Mouse (Mus musculus) MEL (cell line): ENCODE measurements around the gene Ubxn1. TPM values are rescaled to one million over a fixed set of nuclear protein-coding genes. Genes with fewer than 3 reads are reported as not detected.

Experiments
- DNase-seq: peaks from one replicate; pipeline ENCODE4 v3.0.0; 2011; ENCODE audit warnings: low read depth, low spot score
- H3K27ac ChIP-seq: 2 replicates; pipeline ENCODE4 v1.5.1; 2012; ENCODE audit warnings: low read depth, mild to moderate bottlenecking, control low read depth, low read length, moderate library complexity; ENCODE audit not compliant: control insufficient read depth
- H3K27me3 ChIP-seq, 2 experiments: fragments of 150-350 bp in 1 of 2; sonication (generic) in 1 of 2; 2 replicates each; pipeline ENCODE4 v1.6.1; 2012; ENCODE audit warnings: low read length in 2 of 2, mild to moderate bottlenecking in 2 of 2, improper control_type of control experiment in 1 of 2, moderate library complexity in 1 of 2; ENCODE audit not compliant: insufficient read depth in 2 of 2, control insufficient read depth in 1 of 2
- H3K36me3 ChIP-seq, 2 experiments: 2 replicates each; pipeline ENCODE4 v1.6.1; 2012 to 2014; ENCODE audit warnings: low read length in 2 of 2, improper control_type of control experiment in 1 of 2, inconsistent platforms in 1 of 2, mild to moderate bottlenecking in 1 of 2; ENCODE audit not compliant: insufficient read depth in 2 of 2, control insufficient read depth in 1 of 2
- H3K4me1 ChIP-seq, 2 experiments: fragments of 150-350 bp in 1 of 2; sonication (generic) in 1 of 2; 2 replicates each; pipeline ENCODE4 v1.6.1; 2012; ENCODE audit warnings: low read length in 2 of 2, improper control_type of control experiment in 1 of 2, mild to moderate bottlenecking in 1 of 2; ENCODE audit not compliant: insufficient read depth in 2 of 2, control insufficient read depth in 1 of 2
- H3K4me3 ChIP-seq, 2 experiments: fragments of 150-350 bp in 1 of 2; sonication (generic) in 1 of 2; 2 replicates each; pipeline ENCODE4 v1.5.1; 2012; ENCODE audit warnings: low read depth in 2 of 2, low read length in 2 of 2, mild to moderate bottlenecking in 2 of 2, moderate library complexity in 2 of 2, control low read depth in 1 of 2, improper control_type of control experiment in 1 of 2; ENCODE audit not compliant: control insufficient read depth in 1 of 2, insufficient read depth in 1 of 2
- H3K79me2 ChIP-seq: 2 replicates; pipeline ENCODE4 v1.6.1; 2012; ENCODE audit warnings: mild to moderate bottlenecking, low read length, moderate library complexity; ENCODE audit not compliant: control insufficient read depth, poor library complexity, insufficient read depth
- H3K9ac ChIP-seq: 2 replicates; pipeline ENCODE4 v1.6.1; 2012; ENCODE audit warnings: low read depth, mild to moderate bottlenecking, control low read depth, low read length, moderate library complexity; ENCODE audit not compliant: control insufficient read depth, poor library complexity, severe bottlenecking
- H3K9me3 ChIP-seq: fragments of 150-350 bp; sonication (generic); replicated peaks from 2 replicates; pipeline ENCODE4 v1.6.1; 2012; ENCODE audit warnings: mild to moderate bottlenecking, low read length, improper control_type of control experiment, moderate library complexity; ENCODE audit not compliant: insufficient read depth
- BHLHE40 ChIP-seq: IDR thresholded peaks from 2 replicates; pipeline ENCODE4 v1.6.1; 2012; ENCODE audit warnings: low read depth, mild to moderate bottlenecking, inconsistent platforms, low read length, improper control_type of control experiment, borderline replicate concordance
- CHD1 ChIP-seq: IDR thresholded peaks from 2 replicates; pipeline ENCODE4 v1.6.1; 2012; ENCODE audit warnings: low read depth, mild to moderate bottlenecking, inconsistent platforms, low read length, improper control_type of control experiment
- CHD2 ChIP-seq: IDR thresholded peaks from 2 replicates; pipeline ENCODE4 v1.6.1; 2011; ENCODE audit warnings: low read length, improper control_type of control experiment
- CTCF ChIP-seq, 3 experiments: IDR thresholded peaks in 2 of 3; conservative IDR thresholded peaks in 1 of 3; 2 replicates each; pipeline ENCODE4 v1.5.1; 2011 to 2012; ENCODE audit warnings: low read length in 3 of 3, low read depth in 2 of 3, mild to moderate bottlenecking in 2 of 3, improper control_type of control experiment in 1 of 3, inconsistent platforms in 1 of 3, mixed read lengths in 1 of 3, moderate library complexity in 1 of 3; ENCODE audit not compliant: control insufficient read depth in 1 of 3, insufficient read depth in 1 of 3, poor library complexity in 1 of 3, severe bottlenecking in 1 of 3
- E2F4 ChIP-seq: IDR thresholded peaks from 2 replicates; pipeline ENCODE4 v1.6.1; 2011; ENCODE audit warnings: low read depth, low read length, improper control_type of control experiment, borderline replicate concordance
- ELF1 ChIP-seq: IDR thresholded peaks from 2 replicates; pipeline ENCODE4 v1.6.1; 2014; ENCODE audit warnings: low read depth, mild to moderate bottlenecking, inconsistent platforms, low read length, improper control_type of control experiment, moderate library complexity
- EP300 ChIP-seq, 2 experiments: IDR thresholded peaks; 2 replicates each; pipeline ENCODE4 v1.6.1; 2011; ENCODE audit warnings: improper control_type of control experiment in 2 of 2, low read length in 2 of 2, low read depth in 1 of 2, mild to moderate bottlenecking in 1 of 2
- ETS1 ChIP-seq: IDR thresholded peaks from 2 replicates; pipeline ENCODE4 v1.6.1; 2012; ENCODE audit warnings: low read depth, mild to moderate bottlenecking, inconsistent platforms, low read length, improper control_type of control experiment, moderate library complexity
- GABPA ChIP-seq: IDR thresholded peaks from 2 replicates; pipeline ENCODE4 v1.6.1; 2012; ENCODE audit warnings: low read depth, mild to moderate bottlenecking, inconsistent platforms, low read length, improper control_type of control experiment, moderate library complexity
- GATA1 ChIP-seq: IDR thresholded peaks from 2 replicates; pipeline ENCODE4 v1.6.1; 2011; ENCODE audit warnings: low read depth, low read length, improper control_type of control experiment
- JUND ChIP-seq: IDR thresholded peaks from 2 replicates; pipeline ENCODE4 v1.6.1; 2011; ENCODE audit warnings: low read depth, mild to moderate bottlenecking, improper control_type of control experiment, low read length
- KAT2A ChIP-seq: conservative IDR thresholded peaks from 2 replicates; pipeline ENCODE4 v1.6.1; 2012; ENCODE audit warnings: low read depth, low read length, improper control_type of control experiment, inconsistent platforms
- MAFK ChIP-seq: IDR thresholded peaks from 2 replicates; pipeline ENCODE4 v1.6.1; 2011; ENCODE audit warnings: low read depth, mild to moderate bottlenecking, low read length, improper control_type of control experiment, borderline replicate concordance
- MAX ChIP-seq: IDR thresholded peaks from 2 replicates; pipeline ENCODE4 v1.6.1; 2011; ENCODE audit warnings: low read length, improper control_type of control experiment
- MEF2A ChIP-seq: IDR thresholded peaks from 2 replicates; pipeline ENCODE4 v1.6.1; 2014; ENCODE audit warnings: low read depth, mild to moderate bottlenecking, inconsistent platforms, low read length, improper control_type of control experiment; ENCODE audit not compliant: poor library complexity, insufficient replicate concordance, severe bottlenecking; ENCODE audit errors: extremely low read depth
- MXI1 ChIP-seq: IDR thresholded peaks from 2 replicates; pipeline ENCODE4 v1.6.1; 2011; ENCODE audit warnings: mild to moderate bottlenecking, low read depth, low read length, improper control_type of control experiment
- MYB ChIP-seq: IDR thresholded peaks from 2 replicates; pipeline ENCODE4 v1.6.1; 2011; ENCODE audit warnings: mild to moderate bottlenecking, low read depth, low read length, improper control_type of control experiment
- NELFE ChIP-seq: IDR thresholded peaks from 2 replicates; pipeline ENCODE4 v1.6.1; 2011; ENCODE audit warnings: low read depth, low read length, improper control_type of control experiment
- NRF1 ChIP-seq: IDR thresholded peaks from 2 replicates; pipeline ENCODE4 v1.6.1; 2014; ENCODE audit warnings: low read depth, mild to moderate bottlenecking, inconsistent platforms, low read length, improper control_type of control experiment, moderate library complexity; ENCODE audit not compliant: poor library complexity, insufficient read depth, severe bottlenecking
- POLR2A ChIP-seq, 2 experiments: IDR thresholded peaks; 2 replicates each; pipeline ENCODE4 v1.6.1; 2011 to 2012; ENCODE audit warnings: low read length in 2 of 2, mild to moderate bottlenecking in 2 of 2, control low read depth in 1 of 2, improper control_type of control experiment in 1 of 2, low read depth in 1 of 2, moderate library complexity in 1 of 2; ENCODE audit not compliant: control insufficient read depth in 1 of 2, insufficient read depth in 1 of 2, poor library complexity in 1 of 2
- POLR2AphosphoS2 ChIP-seq: IDR thresholded peaks from 2 replicates; pipeline ENCODE4 v1.6.1; 2011; ENCODE audit warnings: low read length, improper control_type of control experiment
- POLR2AphosphoS5 ChIP-seq: IDR thresholded peaks from 2 replicates; pipeline ENCODE4 v1.6.1; 2012; ENCODE audit warnings: low read depth, borderline replicate concordance, mild to moderate bottlenecking, inconsistent platforms, low read length, moderate library complexity, mixed read lengths
- RCOR1 ChIP-seq: IDR thresholded peaks from 2 replicates; pipeline ENCODE4 v1.6.1; 2012; ENCODE audit warnings: low read depth, mild to moderate bottlenecking, inconsistent platforms, low read length, improper control_type of control experiment
- SIN3A ChIP-seq: IDR thresholded peaks from 2 replicates; pipeline ENCODE4 v1.6.1; 2012; ENCODE audit warnings: low read length, improper control_type of control experiment, inconsistent platforms
- SMC3 ChIP-seq: IDR thresholded peaks from 2 replicates; pipeline ENCODE4 v1.6.1; 2011; ENCODE audit warnings: low read depth, low read length, improper control_type of control experiment
- TBP ChIP-seq: IDR thresholded peaks from 2 replicates; pipeline ENCODE4 v1.8.0; 2011; ENCODE audit warnings: low read depth, low read length, improper control_type of control experiment
- TCF12 ChIP-seq: IDR thresholded peaks from 2 replicates; pipeline ENCODE4 v1.6.1; 2014; ENCODE audit warnings: low read depth, mild to moderate bottlenecking, inconsistent platforms, low read length, improper control_type of control experiment, moderate library complexity
- ZKSCAN1 ChIP-seq: IDR thresholded peaks from 2 replicates; pipeline ENCODE4 v1.6.1; 2012; ENCODE audit warnings: low read depth, mild to moderate bottlenecking, inconsistent platforms, low read length, improper control_type of control experiment, moderate library complexity
- ZMIZ1 ChIP-seq: IDR thresholded peaks from 2 replicates; pipeline ENCODE4 v1.6.1; 2012; ENCODE audit warnings: low read depth, mild to moderate bottlenecking, inconsistent platforms, low read length, improper control_type of control experiment, moderate library complexity
- ZNF384 ChIP-seq: IDR thresholded peaks from 2 replicates; pipeline ENCODE4 v1.6.1; 2012; ENCODE audit warnings: low read depth, mild to moderate bottlenecking, inconsistent platforms, low read length, improper control_type of control experiment
- polyA plus RNA-seq, 2 experiments: library from polyadenylated mRNA; stranded (reverse) in 1 of 2; unstranded in 1 of 2; fragments of >175 nt in 1 of 2; fragments of >200 nt in 1 of 2; gene quantifications; 2 replicates each; pipeline versions ENCODE4 v1.2.1 to v1.2.4; 2012; ENCODE audit warnings: low replicate concordance in 2 of 2, low read depth in 1 of 2; ENCODE audit not compliant: insufficient read length in 2 of 2, insufficient read depth in 1 of 2, missing spikeins in 1 of 2
- total RNA-seq: library from RNA; depleted of rRNA; stranded (reverse); fragments of 300-350 nt; gene quantifications from 2 replicates; pipeline ENCODE4 v1.2.3, GENCODE M21; 2012

Ubxn1 gene
- total and polyA plus RNA-seq, 3 experiments: 187 to 366 TPM; not detected in 1

DNA sequence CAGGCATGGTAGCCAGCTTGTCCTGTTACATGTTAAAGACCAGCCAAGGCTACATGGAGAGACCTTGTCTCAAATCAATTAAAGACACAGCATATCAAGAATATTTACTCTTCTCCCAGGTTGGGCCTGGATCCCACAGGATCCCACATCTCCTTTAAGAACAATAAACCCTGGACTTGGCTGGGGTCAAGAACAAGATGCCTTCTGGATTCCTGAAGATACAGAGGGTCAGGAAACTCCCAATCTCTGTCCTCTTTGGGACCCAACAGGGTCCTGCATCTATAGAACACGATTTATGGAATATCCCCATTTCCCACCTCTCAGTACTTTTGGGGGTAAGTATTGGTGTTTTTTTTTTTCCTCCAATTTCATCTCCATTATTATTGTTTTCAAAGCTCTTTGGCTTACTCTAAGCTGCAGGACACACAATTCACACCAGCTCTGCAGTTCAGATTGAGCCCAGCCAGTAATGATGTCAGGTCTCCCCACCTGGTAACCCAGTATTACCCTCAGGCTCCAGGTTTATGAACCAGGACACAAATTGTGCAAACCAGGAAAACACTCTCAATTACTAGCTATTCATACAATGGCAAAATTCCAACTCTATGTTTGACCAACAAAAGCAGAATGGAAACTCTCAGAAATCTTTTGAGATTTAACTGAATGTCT is 15.8 kb downstream of the Ubxn1 start (continued):
- TF ChIP-seq ZKSCAN1 (no peak), POLR2A (IDR thresholded peaks at IDR 0.05; ENCODE audit: control insufficient read depth in 1 of 2, insufficient read depth in 1 of 2, low read depth in 1 of 2, low read length in 2 of 2, poor library complexity in 1 of 2) (no peak; a peak in 2 of 4 replicates), KAT2A (no peak; the same call in 1 of the 2 replicates), TCF12 (no peak), MAFK (no peak), MYB (peak; percentile 32; the same call in 1 of the 2 replicates), ZMIZ1 (peak; percentile 67), TBP (no peak), NRF1 (no peak), RCOR1 (no peak; the same call in 1 of the 2 replicates), SMC3 (peak; percentile 33), BHLHE40 (peak; percentile 23; the same call in 1 of the 2 replicates), SIN3A (peak; percentile 50), MXI1 (no peak), MAX (no peak; the same call in 1 of the 2 replicates), E2F4 (no peak), EP300 (IDR thresholded peaks at IDR 0.05; ENCODE audit: low read depth in 1 of 2, low read length in 2 of 2) (no peak), JUND (no peak), CHD2 (peak; percentile 54; the same call in 1 of the 2 replicates)

DNA sequence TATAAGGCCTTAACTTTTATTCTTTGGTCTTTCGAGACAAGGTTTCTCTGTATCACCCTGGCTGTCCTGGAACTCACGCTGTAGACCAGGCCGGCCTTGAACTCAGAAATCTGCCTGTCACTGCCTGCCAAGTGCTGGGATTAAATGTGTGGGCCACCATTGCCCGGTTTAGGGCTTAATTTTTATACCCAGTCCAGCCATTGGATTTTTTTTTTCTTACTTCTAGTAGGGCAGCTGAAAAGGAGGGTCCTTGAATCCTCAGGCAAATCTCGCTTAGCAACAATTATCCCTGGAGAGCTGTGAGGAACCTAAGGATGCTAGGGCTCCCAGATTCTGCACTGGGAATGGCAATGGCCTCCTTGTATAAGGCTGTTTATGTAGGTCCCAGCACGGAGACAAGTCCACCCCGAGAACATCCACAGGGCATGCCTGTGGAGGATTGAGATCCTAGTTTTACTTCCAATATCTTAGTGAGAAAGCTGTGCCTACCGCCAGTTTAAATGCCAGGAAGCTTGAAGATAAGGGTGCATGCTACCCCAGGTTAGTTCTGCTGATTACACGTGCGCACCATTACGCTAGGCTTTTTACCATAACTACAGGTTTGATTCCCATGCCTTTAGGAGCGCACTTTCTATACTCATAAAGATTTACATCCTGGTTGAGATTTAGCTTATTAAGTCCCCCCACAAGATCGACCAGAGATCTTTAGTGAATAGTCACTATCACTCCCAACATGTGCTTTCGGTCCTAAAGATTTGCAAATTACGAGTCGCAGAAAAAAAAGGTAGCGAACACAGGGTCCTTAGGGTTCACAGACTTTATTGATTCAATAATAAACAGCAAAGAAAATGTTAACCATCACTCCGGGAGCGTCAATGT is 16.5 kb downstream of the Ubxn1 start:
- DNase-seq: peak; percentile 64
- H3K9me3 ChIP-seq: no peaks in the 10 kb centered on the region
- no peaks in the 10 kb centered on the region for H3K27me3 ChIP-seq
- peak overlapping the region; percentile 75 to 85 for H3K4me3 ChIP-seq
- peaks cover 26% of the 10 kb centered on the region for H3K79me2 ChIP-seq
- H3K36me3 ChIP-seq: peaks cover 0 to 32% of the 10 kb centered on the region in 2 experiments; a peak in 2 of 4 replicates
- H3K4me1 ChIP-seq: peaks cover 0 to 13% of the 10 kb centered on the region in 2 experiments; a peak in 1 of 4 replicates
- peak overlapping the region; percentile 94 for H3K9ac ChIP-seq
- peak overlapping the region; percentile 91 for H3K27ac ChIP-seq
- TF ChIP-seq CHD1 (peak; percentile 98), RCOR1 (peak; percentile 65), ZNF384 (no peak), POLR2AphosphoS5 (0 out of 2 replicates have a peak, but pooled peaks have one; percentile 1), GABPA (no peak), POLR2AphosphoS2 (peak; percentile 94), MYB (peak; percentile 36; the same call in 1 of the 2 replicates), NRF1 (no peak), ELF1 (no peak), ZMIZ1 (peak; percentile 78), ETS1 (peak; percentile 61; the same call in 1 of the 2 replicates), SIN3A (peak; percentile 84), MXI1 (peak; percentile 95), NELFE (no peak; the same call in 1 of the 2 replicates), MEF2A (no peak), KAT2A (peak; percentile 65), GATA1 (peak; percentile 40), JUND (no peak), CTCF (IDR thresholded peaks at IDR 0.05 in 2 of 3, conservative IDR thresholded peaks at IDR 0.05 in 1 of 3; ENCODE audit: control insufficient read depth in 1 of 3, insufficient read depth in 1 of 3, low read depth in 2 of 3, low read length in 3 of 3, poor library complexity in 1 of 3, severe bottlenecking in 1 of 3) (no peak), E2F4 (peak; percentile 74; the same call in 1 of the 2 replicates), SMC3 (peak; percentile 29; the same call in 1 of the 2 replicates), TCF12 (no peak)
